Mouse (Mus musculus) testis, adult 2 months (tissue): ENCODE data around the gene Mast4.

Source experiments
- CTCF ChIP-seq: fragments of 200-500 bp; IDR thresholded peaks from 2 replicates; pipeline ENCODE4 v1.5.1; 2012; ENCODE audit warnings: low read depth, mild to moderate bottlenecking, inconsistent platforms, low read length, moderate library complexity; ENCODE audit not compliant: control insufficient read depth, insufficient read depth, insufficient replicate concordance
- POLR2A ChIP-seq: fragments of 200-500 bp; IDR thresholded peaks from 2 replicates; pipeline ENCODE4 v1.6.1; 2012; ENCODE audit warnings: low read depth, mild to moderate bottlenecking, inconsistent platforms, low read length, moderate library complexity; ENCODE audit not compliant: control insufficient read depth

DNA sequence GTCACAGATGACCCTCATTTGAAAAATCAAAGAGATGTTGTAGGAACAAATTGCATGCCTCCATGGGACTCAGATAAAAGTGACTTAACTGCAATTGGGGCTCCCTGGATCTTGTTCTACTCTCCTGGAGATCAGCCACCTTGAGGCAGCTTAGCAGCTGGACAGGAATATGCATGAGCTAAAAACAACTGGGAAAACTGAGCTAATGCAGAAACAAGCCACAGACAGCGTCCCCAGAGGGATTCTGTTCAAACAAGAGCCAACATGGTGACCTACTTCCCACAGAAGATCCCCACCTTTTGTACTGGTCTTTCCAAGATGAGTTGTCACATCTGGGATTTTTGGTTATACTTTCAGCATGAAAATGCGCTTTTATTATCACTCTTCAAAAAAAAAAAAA is 4.3 kb upstream of the Mast4 start:
- TF ChIP-seq CTCF (no peak), POLR2A (no peak)
